Mouse (Mus musculus): ENCODE results near the gene Syt7. TPM values are rescaled to one million over a fixed set of nuclear protein-coding genes. Genes with fewer than 3 reads are reported as not detected.

Syt7 gene
- polyA plus RNA-seq, 1 experiment = not detected

GRCm38 (mm10) chr19:10426312-10426711 is 37.4 kb downstream of the Syt7 start:
- Histone ChIP-seq H3K27ac (ENCODE audit: insufficient read depth, low read depth, low read length) (no peak overlapping the region), H3K4me1 (ENCODE audit: control insufficient read depth, insufficient read depth, low read length) (peaks cover 12% of the 10 kb centered on the region), H3K4me3 (ENCODE audit: insufficient read depth, low read depth, low read length) (no peak overlapping the region)
- WGBS = 59% methylated on average over 25 of the region's 25 CpGs
- TF ChIP-seq POLR2A (IDR thresholded peaks at IDR 0.05; ENCODE audit: insufficient read depth, low read depth, low read length) = no peak

DNA sequence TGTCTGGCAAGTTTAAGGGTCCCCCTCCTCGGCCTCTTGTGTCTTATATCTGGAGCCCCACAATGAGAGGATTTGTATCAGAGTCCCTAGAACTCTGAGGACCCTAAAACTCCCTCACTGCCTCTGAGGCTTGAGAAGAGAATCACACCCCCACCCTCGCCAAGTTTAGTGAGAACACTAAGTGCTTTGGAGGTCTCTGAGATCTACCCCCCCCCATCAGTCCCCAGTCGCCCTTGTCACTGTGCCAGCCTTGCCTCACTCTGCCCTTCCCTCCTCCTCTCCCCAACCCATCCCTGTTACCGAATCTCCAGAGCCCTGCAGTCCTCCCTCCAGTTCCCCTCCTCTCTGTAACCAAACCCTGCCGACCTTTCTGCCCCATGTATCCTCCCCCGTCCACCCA is 37.9 kb downstream of the Syt7 start:
- no peak for TF ChIP-seq CTCF (IDR thresholded peaks at IDR 0.05; ENCODE audit: insufficient read depth, low read depth, low read length)
- no peak for TF ChIP-seq POLR2A (IDR thresholded peaks at IDR 0.05; ENCODE audit: insufficient read depth, low read depth, low read length)
- Histone ChIP-seq H3K27ac (ENCODE audit: insufficient read depth, low read depth, low read length) (no peak overlapping the region), H3K4me3 (ENCODE audit: insufficient read depth, low read depth, low read length) (no peak overlapping the region), H3K4me1 (ENCODE audit: control insufficient read depth, insufficient read depth, low read length) (peaks cover 12% of the 10 kb centered on the region)
- WGBS = 61% methylated on average over 6 of the region's 6 CpGs

- TF ChIP-seq POLR2A (IDR thresholded peaks at IDR 0.05; ENCODE audit: insufficient read depth, low read depth, low read length) (no peak), CTCF (IDR thresholded peaks at IDR 0.05; ENCODE audit: insufficient read depth, low read depth, low read length) (no peak)
- 77% methylated on average over 9 of the region's 9 CpGs for WGBS
Observed at GRCm38 (mm10) chr19:10427431-10427830, 38.5 kb downstream of the Syt7 start.

GRCm38 (mm10) chr19:10429371-10429770 is 40.5 kb downstream of the Syt7 start:
- 0 out of 2 replicates have a peak, but pooled peaks cover 8% of the 10 kb centered on the region for H3K4me1 ChIP-seq (ENCODE audit: control insufficient read depth, insufficient read depth, low read length)
- TF ChIP-seq CTCF (IDR thresholded peaks at IDR 0.05; ENCODE audit: insufficient read depth, low read depth, low read length) (no peak), POLR2A (IDR thresholded peaks at IDR 0.05; ENCODE audit: insufficient read depth, low read depth, low read length) (no peak)
- 76% methylated on average over 8 of the region's 8 CpGs for WGBS
- H3K4me3 ChIP-seq (ENCODE audit: insufficient read depth, low read depth, low read length) = no peak overlapping the region
- H3K27ac ChIP-seq (ENCODE audit: insufficient read depth, low read depth, low read length) = no peak overlapping the region

More at GRCm38 (mm10) chr19:10427431-10427830, 38.5 kb downstream of the Syt7 start:
- Histone ChIP-seq H3K27ac (ENCODE audit: insufficient read depth, low read depth, low read length) (no peak overlapping the region), H3K4me3 (ENCODE audit: insufficient read depth, low read depth, low read length) (no peak overlapping the region), H3K4me1 (ENCODE audit: control insufficient read depth, insufficient read depth, low read length) (peaks cover 11% of the 10 kb centered on the region)

DNA sequence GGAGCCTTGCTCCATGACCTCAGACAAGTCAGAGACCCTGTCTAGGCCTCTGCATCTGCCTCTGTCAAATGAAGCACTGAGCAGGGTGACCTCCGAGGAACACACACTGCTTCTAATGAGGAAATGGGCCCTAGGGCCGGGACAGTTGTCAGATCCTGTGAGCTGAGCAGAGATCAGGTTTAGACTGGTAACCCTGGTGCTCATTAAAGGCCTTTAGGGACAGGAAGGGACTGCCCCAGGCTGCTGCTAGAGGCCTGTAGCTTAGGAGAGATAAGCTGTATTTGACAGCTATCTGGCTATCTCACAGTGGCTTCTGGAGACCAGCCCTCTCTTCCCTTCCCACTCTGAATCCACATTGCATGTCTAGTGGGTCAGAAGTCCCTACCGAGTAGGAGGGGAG is 42.5 kb downstream of the Syt7 start:
- WGBS = 74% methylated on average over 3 of the region's 3 CpGs
- H3K4me3 ChIP-seq (ENCODE audit: insufficient read depth, low read depth, low read length) = no peak overlapping the region
- H3K27ac ChIP-seq (ENCODE audit: insufficient read depth, low read depth, low read length) = no peak overlapping the region
- TF ChIP-seq POLR2A (IDR thresholded peaks at IDR 0.05; ENCODE audit: insufficient read depth, low read depth, low read length) (no peak), CTCF (IDR thresholded peaks at IDR 0.05; ENCODE audit: insufficient read depth, low read depth, low read length) (no peak)
- H3K4me1 ChIP-seq (ENCODE audit: control insufficient read depth, insufficient read depth, low read length) = 0 out of 2 replicates have a peak, but pooled peaks cover 6% of the 10 kb centered on the region

GRCm38 (mm10) chr19:10431841-10432240 is 43.0 kb downstream of the Syt7 start:
- WGBS = 55% methylated on average over 4 of the region's 4 CpGs
- H3K27ac ChIP-seq (ENCODE audit: insufficient read depth, low read depth, low read length) = no peak overlapping the region

GRCm38 (mm10) chr19:10433225-10433624 is 44.3 kb downstream of the Syt7 start:
- 83% methylated on average over 7 of the region's 7 CpGs for WGBS
- H3K4me3 ChIP-seq (ENCODE audit: insufficient read depth, low read depth, low read length) = no peak overlapping the region
- TF ChIP-seq POLR2A (IDR thresholded peaks at IDR 0.05; ENCODE audit: insufficient read depth, low read depth, low read length) (no peak), CTCF (IDR thresholded peaks at IDR 0.05; ENCODE audit: insufficient read depth, low read depth, low read length) (no peak)
- H3K4me1 ChIP-seq (ENCODE audit: control insufficient read depth, insufficient read depth, low read length) = 0 out of 2 replicates have a peak, but pooled peaks cover 9% of the 10 kb centered on the region
- H3K27ac ChIP-seq (ENCODE audit: insufficient read depth, low read depth, low read length) = no peak overlapping the region

More at GRCm38 (mm10) chr19:10431841-10432240, 43.0 kb downstream of the Syt7 start:
- Histone ChIP-seq H3K4me1 (ENCODE audit: control insufficient read depth, insufficient read depth, low read length) (0 out of 2 replicates have a peak, but pooled peaks cover 9% of the 10 kb centered on the region), H3K4me3 (ENCODE audit: insufficient read depth, low read depth, low read length) (no peak overlapping the region)
- TF ChIP-seq CTCF (IDR thresholded peaks at IDR 0.05; ENCODE audit: insufficient read depth, low read depth, low read length) (no peak), POLR2A (IDR thresholded peaks at IDR 0.05; ENCODE audit: insufficient read depth, low read depth, low read length) (no peak)

GRCm38 (mm10) chr19:10433879-10434540 is 45.1 kb downstream of the Syt7 start:
- TF ChIP-seq POLR2A (IDR thresholded peaks at IDR 0.05; ENCODE audit: insufficient read depth, low read depth, low read length) = no peak
- no peak for TF ChIP-seq CTCF (IDR thresholded peaks at IDR 0.05; ENCODE audit: insufficient read depth, low read depth, low read length)
- Histone ChIP-seq H3K27ac (ENCODE audit: insufficient read depth, low read depth, low read length) (no peak overlapping the region), H3K4me3 (ENCODE audit: insufficient read depth, low read depth, low read length) (no peak overlapping the region), H3K4me1 (ENCODE audit: control insufficient read depth, insufficient read depth, low read length) (0 out of 2 replicates have a peak, but pooled peaks cover 9% of the 10 kb centered on the region)
- 67% methylated on average over 9 of the region's 9 CpGs for WGBS

DNA sequence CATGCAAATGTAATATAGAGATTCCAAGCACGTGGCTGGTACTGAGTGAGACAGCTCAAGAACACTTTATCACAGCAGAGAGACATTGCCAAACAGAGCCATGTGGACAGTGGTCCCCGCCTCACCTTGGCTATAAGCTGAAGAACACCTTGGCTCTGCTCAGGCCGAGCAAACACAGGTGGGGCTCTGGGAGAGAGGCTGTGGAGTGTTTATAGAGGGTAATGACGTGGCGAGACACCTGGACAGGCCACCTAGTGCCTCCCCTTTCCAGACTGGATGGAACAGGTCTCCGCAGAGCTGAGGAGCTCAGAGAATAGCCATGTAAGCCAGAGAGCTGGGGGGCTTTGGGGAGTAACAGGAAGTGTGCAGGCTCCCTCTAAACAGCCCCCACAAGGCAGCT is 46.0 kb downstream of the Syt7 start:
- Histone ChIP-seq H3K4me1 (ENCODE audit: control insufficient read depth, insufficient read depth, low read length) (0 out of 2 replicates have a peak, but pooled peaks cover 9% of the 10 kb centered on the region), H3K4me3 (ENCODE audit: insufficient read depth, low read depth, low read length) (no peak overlapping the region), H3K27ac (ENCODE audit: insufficient read depth, low read depth, low read length) (no peak overlapping the region)
- TF ChIP-seq POLR2A (IDR thresholded peaks at IDR 0.05; ENCODE audit: insufficient read depth, low read depth, low read length) = no peak
- TF ChIP-seq CTCF (IDR thresholded peaks at IDR 0.05; ENCODE audit: insufficient read depth, low read depth, low read length) = no peak
- WGBS = 89% methylated on average over 6 of the region's 6 CpGs

Measured in olfactory bulb, adult 2 months (tissue).